Mouse (Mus musculus): ENCODE data around the gene Creb3l1.

DNA sequence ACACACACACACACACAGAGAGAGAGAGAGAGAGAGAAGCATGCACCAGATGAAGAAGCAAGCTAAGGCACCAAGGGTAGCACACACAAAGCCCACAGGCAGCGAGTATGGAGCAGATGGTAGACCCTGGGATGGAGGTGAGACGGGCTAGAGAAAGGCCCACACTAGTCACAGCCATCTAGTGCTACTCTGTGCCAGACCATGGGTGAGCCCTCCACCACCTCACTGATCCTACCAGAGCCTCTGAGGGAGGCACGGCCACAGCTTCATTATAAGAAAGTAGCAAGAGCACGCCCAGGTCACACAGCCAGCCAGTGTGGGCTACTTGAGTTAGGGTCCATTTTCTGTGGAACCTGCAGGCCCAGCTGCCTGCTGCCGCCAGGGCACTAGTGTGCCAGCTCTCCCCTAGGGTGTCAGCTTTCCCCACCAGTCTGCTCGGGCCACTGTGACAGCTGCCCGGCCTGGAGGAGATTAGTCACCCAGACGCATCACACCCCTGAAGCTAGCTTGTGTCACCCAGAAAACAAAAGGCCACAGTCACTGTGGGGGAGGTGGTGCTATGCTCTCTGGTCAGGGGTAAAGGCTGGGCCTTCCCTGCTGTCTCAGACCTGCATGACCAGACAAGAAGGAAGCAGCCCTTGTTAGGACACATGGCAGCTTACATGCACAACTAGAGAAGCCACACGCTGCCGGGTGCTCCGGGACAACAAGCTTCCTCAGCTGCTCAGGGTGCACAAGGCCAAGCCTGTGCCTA lies 76.7 kb downstream of the Creb3l1 start:
- TF ChIP-seq CTCF (IDR thresholded peaks at IDR 0.05; ENCODE audit: extremely low read depth, insufficient read length, insufficient replicate concordance, low read depth, low read length) (no peak), POLR2A (IDR thresholded peaks at IDR 0.05; ENCODE audit: low read depth, low read length) (no peak)

Data from small intestine, adult 2 months (tissue).